18 mouse cellular contexts compared by ENCODE assay signal in genomic region chr4:120868988-120869387, GRCm38 (mm10). TPM values are rescaled to one million over a fixed set of nuclear protein-coding genes. Genes with fewer than 3 reads are reported as not detected.
"Had no signal": no experiment of that assay in that cellular context is flagged by ENCODE, and none has a peak within 500 bp of the region (broad histone marks: within the 10 kb centered on the region; RNA-seq: fewer than 3 reads in every experiment).

No protein-coding gene starts in this region.

- DNase-seq: lung, embryonic 14.5 days; lung, postnatal 10 days; lung, postnatal 4 days; midbrain, embryonic 14.5 days; retina, postnatal 1 day; right cerebral cortex, adult 18-20 months; right cerebral cortex, postnatal 25 days; right cerebral cortex, postnatal 4 days; spleen, adult 18-20 months; thymus, adult 18-20 months; thymus, postnatal 14 days; thymus, postnatal 36 days had no signal

- H3K27ac ChIP-seq: midbrain, embryonic 12.5 days; neural tube, embryonic 15.5 days had no signal

- H3K4me3 ChIP-seq: midbrain, embryonic 10.5 days; midbrain, embryonic 12.5 days; myocyte; neural tube, embryonic 13.5 days; neural tube, embryonic 15.5 days had no signal

RNA-seq across cellular contexts. Expression of gene Rims3, which starts 14.4 kb away (rescaled TPM):
- total RNA-seq: megakaryocyte-erythroid progenitor cell, adult 5-6 weeks had no signal
